Mouse (Mus musculus): ENCODE data around the gene Gm4177. TPM values are rescaled to one million over a fixed set of nuclear protein-coding genes. Genes with fewer than 3 reads are reported as not detected.
"Not testable (repeated sequence)": the region's sequence is repeated elsewhere in the genome, so short reads cannot be mapped to it uniquely, and the experiment has no call there.

Gene Gm4177
- not detected in 2 replicates for polyA plus RNA-seq (2015; fragmentation: Nextera tagmentation; extraction: Ambion mirVana)

- not testable (repeated sequence) for ATAC-seq (ENCODE audit: insufficient number of reproducible peaks, low FRiP score, low TSS enrichment, low read depth); H3K4me1 ChIP-seq; H3K27me3 ChIP-seq; H3K9ac ChIP-seq; H3K4me2 ChIP-seq; H3K36me3 ChIP-seq; H3K27ac ChIP-seq; H3K4me3 ChIP-seq; H3K9me3 ChIP-seq
- WGBS, result no CpG with 5 or more reads among the region's 3 CpGs
Measured at GRCm38 (mm10) chr7:21796628-21797027, at the start of gene Gm4177. TSS of gene Gm4177 (minus strand) at chr7:21796728.

GRCm38 (mm10) chr7:21844167-21844566 is 47.6 kb upstream of the Gm4177 start, which contains the start of gene Gm5725:
TSS of gene Gm5725 (minus strand) at chr7:21844267.
- not testable (repeated sequence) for H3K27me3 ChIP-seq; H3K4me2 ChIP-seq; H3K9me3 ChIP-seq; ATAC-seq (ENCODE audit: insufficient number of reproducible peaks, low FRiP score, low TSS enrichment, low read depth); H3K9ac ChIP-seq; H3K4me3 ChIP-seq; H3K27ac ChIP-seq; H3K4me1 ChIP-seq; H3K36me3 ChIP-seq
- WGBS, result no CpG with 5 or more reads among the region's 1 CpGs

GRCm38 (mm10) chr7:21832051-21832450 is 35.5 kb upstream of the Gm4177 start, which contains the start of gene Vmn1r135:
TSS of gene Vmn1r135 (plus strand) at chr7:21832351.
- H3K4me3 ChIP-seq; H3K9me3 ChIP-seq; H3K4me1 ChIP-seq; H3K4me2 ChIP-seq; H3K9ac ChIP-seq; ATAC-seq (ENCODE audit: insufficient number of reproducible peaks, low FRiP score, low TSS enrichment, low read depth); H3K27ac ChIP-seq; H3K27me3 ChIP-seq; H3K36me3 ChIP-seq: not testable (repeated sequence)
- WGBS, result no CpG with 5 or more reads among the region's 1 CpGs

- H3K4me1 ChIP-seq; H3K9ac ChIP-seq; H3K4me3 ChIP-seq; H3K27ac ChIP-seq; H3K4me2 ChIP-seq; H3K36me3 ChIP-seq; H3K27me3 ChIP-seq; H3K9me3 ChIP-seq; ATAC-seq (ENCODE audit: insufficient number of reproducible peaks, low FRiP score, low TSS enrichment, low read depth): not testable (repeated sequence)
- WGBS, result no CpG with 5 or more reads among the region's 5 CpGs
Measured at GRCm38 (mm10) chr7:21761375-21761774, 35.2 kb downstream of the Gm4177 start, which contains the start of gene Gm4175. TSS of gene Gm4175 (minus strand) at chr7:21761475.

Other genes with a start within 250 kb of the Gm4177 start
- not detected in 2 replicates for gene Vmn1r132, start 182.6 kb downstream of the Gm4177 start, polyA plus RNA-seq (2015; fragmentation: Nextera tagmentation; extraction: Ambion mirVana)
- not detected in 2 replicates for gene Gm4175, start 35.3 kb downstream of the Gm4177 start, polyA plus RNA-seq (2015; fragmentation: Nextera tagmentation; extraction: Ambion mirVana)
- not detected in 2 replicates for gene Vmn1r135, start 35.6 kb upstream of the Gm4177 start, polyA plus RNA-seq (2015; fragmentation: Nextera tagmentation; extraction: Ambion mirVana)
- not detected in 2 replicates for gene Gm5725, start 47.5 kb upstream of the Gm4177 start, polyA plus RNA-seq (2015; fragmentation: Nextera tagmentation; extraction: Ambion mirVana)
- not detected in 2 replicates for gene Gm5891, start 124.6 kb upstream of the Gm4177 start, polyA plus RNA-seq (2015; fragmentation: Nextera tagmentation; extraction: Ambion mirVana)
- gene Vmn1r137, start 197.9 kb upstream of the Gm4177 start, polyA plus RNA-seq (2015; fragmentation: Nextera tagmentation; extraction: Ambion mirVana), result not detected in 2 replicates
- gene Vmn1r138, start 232.2 kb upstream of the Gm4177 start, polyA plus RNA-seq (2015; fragmentation: Nextera tagmentation; extraction: Ambion mirVana), result not detected in 2 replicates

Measured in limb, embryonic 15.5 days (tissue).